Mouse (Mus musculus) brown adipose tissue, adult 24 weeks (tissue): ENCODE results near the gene Nutf2-ps1. TPM values are rescaled to one million over a fixed set of nuclear protein-coding genes. Genes with fewer than 3 reads are reported as not detected.

Source experiments
- H3K27ac ChIP-seq: fragments of 200-500 bp; replicated peaks from 2 replicates; pipeline ENCODE4 v1.5.1; 2012; ENCODE audit warnings: low read depth, mild to moderate bottlenecking, low read length
- H3K4me1 ChIP-seq: fragments of 200-500 bp; 2 replicates; pipeline ENCODE4 v1.6.1; 2012; ENCODE audit warnings: low read length, mixed read lengths; ENCODE audit not compliant: control insufficient read depth, insufficient read depth, insufficient read length
- H3K4me3 ChIP-seq: fragments of 200-500 bp; 2 replicates; pipeline ENCODE4 v1.5.1; 2012; ENCODE audit warnings: low read depth, mild to moderate bottlenecking, low read length, moderate library complexity; ENCODE audit not compliant: insufficient read depth
- polyA plus RNA-seq: library from polyadenylated mRNA; stranded (reverse); fragments of >200 nt; gene quantifications from 2 replicates; pipeline ENCODE4 v1.2.4, GENCODE M21; 2012; ENCODE audit not compliant: missing spikeins, insufficient read depth, insufficient read length

The Nutf2-ps1 gene
- polyA plus RNA-seq, 1 experiment, result 84.1 TPM

- H3K27ac ChIP-seq, result no peak overlapping the region
Observed at GRCm38 (mm10) chr19:53554981-53555616, 33.8 kb downstream of the Nutf2-ps1 start.

GRCm38 (mm10) chr19:53554402-53554801, 34.5 kb downstream of the Nutf2-ps1 start:
- no peak overlapping the region for H3K27ac ChIP-seq

More at GRCm38 (mm10) chr19:53554981-53555616, 33.8 kb downstream of the Nutf2-ps1 start:
- no peak overlapping the region for H3K4me3 ChIP-seq
- peaks cover 3% of the 10 kb centered on the region; the same call in 1 of the 2 replicates for H3K4me1 ChIP-seq

GRCm38 (mm10) chr19:53552795-53553194, 36.1 kb downstream of the Nutf2-ps1 start:
- Histone ChIP-seq H3K4me3 (no peak overlapping the region), H3K27ac (no peak overlapping the region), H3K4me1 (peaks cover 3% of the 10 kb centered on the region; the same call in 1 of the 2 replicates)

More at GRCm38 (mm10) chr19:53554402-53554801, 34.5 kb downstream of the Nutf2-ps1 start:
- Histone ChIP-seq H3K4me3 (no peak overlapping the region), H3K4me1 (peaks cover 3% of the 10 kb centered on the region; the same call in 1 of the 2 replicates)

GRCm38 (mm10) chr19:53552216-53552786, 36.6 kb downstream of the Nutf2-ps1 start:
- no peak overlapping the region for H3K4me3 ChIP-seq
- H3K27ac ChIP-seq, result no peak overlapping the region
- peaks cover under 1% of the 10 kb centered on the region for H3K4me1 ChIP-seq

GRCm38 (mm10) chr19:53550972-53551371, 37.9 kb downstream of the Nutf2-ps1 start:
- no peak overlapping the region for H3K4me3 ChIP-seq
- H3K4me1 ChIP-seq, result no peaks in the 10 kb centered on the region; the same call in 1 of the 2 replicates
- no peak overlapping the region for H3K27ac ChIP-seq

GRCm38 (mm10) chr19:53547597-53547996, 41.3 kb downstream of the Nutf2-ps1 start:
- H3K4me3 ChIP-seq, result no peak overlapping the region
- no peak overlapping the region for H3K27ac ChIP-seq
- no peaks in the 10 kb centered on the region; the same call in 1 of the 2 replicates for H3K4me1 ChIP-seq

GRCm38 (mm10) chr19:53544923-53545561, 43.8 kb downstream of the Nutf2-ps1 start:
- Histone ChIP-seq H3K4me3 (no peak overlapping the region), H3K27ac (no peak overlapping the region), H3K4me1 (no peaks in the 10 kb centered on the region; the same call in 1 of the 2 replicates)

GRCm38 (mm10) chr19:53543602-53544001, 45.3 kb downstream of the Nutf2-ps1 start:
- no peak overlapping the region for H3K4me3 ChIP-seq
- H3K4me1 ChIP-seq, result no peaks in the 10 kb centered on the region; the same call in 1 of the 2 replicates
- no peak overlapping the region for H3K27ac ChIP-seq

GRCm38 (mm10) chr19:53539296-53539695, 49.6 kb downstream of the Nutf2-ps1 start:
- Histone ChIP-seq H3K27ac (no peak overlapping the region), H3K4me1 (peaks cover 4% of the 10 kb centered on the region; the same call in 1 of the 2 replicates), H3K4me3 (no peak overlapping the region)

GRCm38 (mm10) chr19:53538796-53539195, 50.1 kb downstream of the Nutf2-ps1 start:
- Histone ChIP-seq H3K4me3 (no peak overlapping the region), H3K4me1 (peaks cover 4% of the 10 kb centered on the region; the same call in 1 of the 2 replicates), H3K27ac (no peak overlapping the region)

Other genes starting within 250 kb of the Nutf2-ps1 start
- gene Gm10197, start 217.3 kb downstream of the Nutf2-ps1 start, polyA plus RNA-seq, result not detected in 2 replicates
- gene Smndc1, start 198.5 kb downstream of the Nutf2-ps1 start, polyA plus RNA-seq, result 21.5 and 23.8 TPM in 2 replicates
- gene Dusp5, start 60.0 kb downstream of the Nutf2-ps1 start, polyA plus RNA-seq, result 0.83 TPM in 1 of 2 replicates, not detected in the other
- gene Smc3, start 11.3 kb upstream of the Nutf2-ps1 start, polyA plus RNA-seq, result 15.1 and 19.9 TPM in 2 replicates
- gene Rbm20, start 88.2 kb upstream of the Nutf2-ps1 start, polyA plus RNA-seq, result 0.71 and 1.5 TPM in 2 replicates